Mouse (Mus musculus): ENCODE results near the gene Gm17087. TPM values are rescaled to one million over a fixed set of nuclear protein-coding genes. Genes with fewer than 3 reads are reported as not detected.
A peak's percentile ranks its signal among the peaks of the same experiment; 100 is the strongest.

Gene Gm17087
- polyA plus RNA-seq (2012; rRNA removed): not detected in 2 replicates

DNA sequence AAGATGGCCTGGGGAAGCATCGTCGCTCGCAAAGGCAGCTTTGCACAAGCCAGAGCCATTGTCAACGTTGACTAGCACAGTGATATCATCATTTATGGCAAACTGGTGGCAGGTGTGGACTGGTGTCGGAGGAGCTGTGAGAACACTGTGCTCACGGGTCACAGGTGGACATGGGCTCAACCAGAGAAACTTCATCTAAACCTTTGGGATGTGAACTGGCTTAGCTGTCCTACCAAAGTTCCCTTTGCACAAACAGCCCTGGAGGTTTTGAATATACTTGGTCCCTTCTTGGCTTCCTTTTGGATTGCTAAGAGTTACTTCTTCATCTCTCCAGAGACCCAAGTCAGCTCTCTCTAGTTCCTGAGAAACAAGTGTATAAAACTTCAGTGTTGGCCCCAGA is at the start of gene Gm17087:
Gm17087 (minus strand) TSS at position 101 of the 400 bp plus-strand sequence.
- Histone ChIP-seq H3K4me3 (ENCODE audit: insufficient read depth, low read length) (no peak within 1 kb of the TSS), H3K4me1 (ENCODE audit: control insufficient read depth, insufficient read depth, low read length) (no peaks in the 10 kb centered on the region; the same call in 1 of the 2 replicates), H3K27ac (ENCODE audit: insufficient read depth, low read length) (no peak within 1 kb of the TSS)
- TF ChIP-seq POLR2A (IDR thresholded peaks at IDR 0.05; ENCODE audit: extremely low read depth, insufficient read depth, low read length) (no peak), CTCF (IDR thresholded peaks at IDR 0.05; ENCODE audit: extremely low read depth, insufficient read depth, low read length) (no peak)

- H3K4me1 ChIP-seq (ENCODE audit: control insufficient read depth, insufficient read depth, low read length): no peaks in the 10 kb centered on the region
- no peak overlapping the region for H3K27ac ChIP-seq (ENCODE audit: insufficient read depth, low read length)
- TF ChIP-seq CTCF (IDR thresholded peaks at IDR 0.05; ENCODE audit: extremely low read depth, insufficient read depth, low read length) (peak; percentile 73), POLR2A (IDR thresholded peaks at IDR 0.05; ENCODE audit: extremely low read depth, insufficient read depth, low read length) (no peak)
- no peak overlapping the region for H3K4me3 ChIP-seq (ENCODE audit: insufficient read depth, low read length)
Measured at GRCm38 (mm10) chr17:8613882-8614551, 47.3 kb upstream of the Gm17087 start.

GRCm38 (mm10) chr17:8611916-8612315 is 45.2 kb upstream of the Gm17087 start:
- no peaks in the 10 kb centered on the region for H3K4me1 ChIP-seq (ENCODE audit: control insufficient read depth, insufficient read depth, low read length)
- H3K4me3 ChIP-seq (ENCODE audit: insufficient read depth, low read length): no peak overlapping the region
- H3K27ac ChIP-seq (ENCODE audit: insufficient read depth, low read length): no peak overlapping the region
- TF ChIP-seq CTCF (IDR thresholded peaks at IDR 0.05; ENCODE audit: extremely low read depth, insufficient read depth, low read length) (no peak), POLR2A (IDR thresholded peaks at IDR 0.05; ENCODE audit: extremely low read depth, insufficient read depth, low read length) (no peak)

DNA sequence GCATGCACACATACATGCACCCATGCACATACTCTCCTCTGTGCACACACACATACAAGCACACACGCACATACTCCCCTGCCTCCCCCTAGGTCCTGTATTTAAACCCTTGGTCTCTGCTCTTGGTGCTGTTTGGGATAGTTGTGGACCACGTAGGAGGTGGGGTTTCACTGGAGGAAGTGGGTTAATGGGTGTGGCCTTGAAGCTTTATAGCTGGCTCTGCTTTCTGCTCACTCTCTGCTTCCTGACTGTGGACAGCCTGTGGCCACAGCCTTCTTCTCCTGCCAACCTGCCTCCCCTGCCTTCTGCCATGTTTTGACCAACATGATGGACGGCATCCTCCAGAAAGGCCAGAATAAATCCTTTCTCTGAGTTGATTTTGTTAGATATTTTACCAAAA is 39.9 kb upstream of the Gm17087 start:
- Histone ChIP-seq H3K4me1 (ENCODE audit: control insufficient read depth, insufficient read depth, low read length) (no peaks in the 10 kb centered on the region), H3K4me3 (ENCODE audit: insufficient read depth, low read length) (no peak overlapping the region), H3K27ac (ENCODE audit: insufficient read depth, low read length) (no peak overlapping the region)
- TF ChIP-seq CTCF (IDR thresholded peaks at IDR 0.05; ENCODE audit: extremely low read depth, insufficient read depth, low read length) (no peak), POLR2A (IDR thresholded peaks at IDR 0.05; ENCODE audit: extremely low read depth, insufficient read depth, low read length) (no peak)

GRCm38 (mm10) chr17:8605921-8606320 is 39.2 kb upstream of the Gm17087 start:
- TF ChIP-seq CTCF (IDR thresholded peaks at IDR 0.05; ENCODE audit: extremely low read depth, insufficient read depth, low read length): no peak
- TF ChIP-seq POLR2A (IDR thresholded peaks at IDR 0.05; ENCODE audit: extremely low read depth, insufficient read depth, low read length): no peak
- Histone ChIP-seq H3K4me1 (ENCODE audit: control insufficient read depth, insufficient read depth, low read length) (no peaks in the 10 kb centered on the region), H3K27ac (ENCODE audit: insufficient read depth, low read length) (no peak overlapping the region), H3K4me3 (ENCODE audit: insufficient read depth, low read length) (no peak overlapping the region)

DNA sequence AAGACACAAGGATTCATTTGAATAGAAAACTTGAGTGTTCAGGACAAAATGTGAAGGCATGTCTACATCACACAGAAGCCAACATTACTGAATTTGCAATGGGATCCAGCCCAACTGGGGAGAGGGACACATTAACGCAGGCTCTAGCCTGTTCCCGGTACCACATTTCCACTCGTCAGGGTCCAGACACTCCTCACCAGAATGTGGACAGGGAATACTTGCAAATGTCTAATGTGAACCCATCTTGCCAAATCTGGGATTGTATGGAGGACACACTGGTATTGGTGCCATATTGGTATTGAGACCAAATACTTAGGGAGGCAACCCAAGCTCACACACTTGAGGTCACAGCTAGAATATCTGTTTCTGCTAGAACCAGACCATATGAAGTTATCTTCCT is 36.2 kb upstream of the Gm17087 start:
- TF ChIP-seq CTCF (IDR thresholded peaks at IDR 0.05; ENCODE audit: extremely low read depth, insufficient read depth, low read length): no peak
- TF ChIP-seq POLR2A (IDR thresholded peaks at IDR 0.05; ENCODE audit: extremely low read depth, insufficient read depth, low read length): no peak
- no peak overlapping the region for H3K4me3 ChIP-seq (ENCODE audit: insufficient read depth, low read length)
- no peaks in the 10 kb centered on the region for H3K4me1 ChIP-seq (ENCODE audit: control insufficient read depth, insufficient read depth, low read length)
- no peak overlapping the region for H3K27ac ChIP-seq (ENCODE audit: insufficient read depth, low read length)

DNA sequence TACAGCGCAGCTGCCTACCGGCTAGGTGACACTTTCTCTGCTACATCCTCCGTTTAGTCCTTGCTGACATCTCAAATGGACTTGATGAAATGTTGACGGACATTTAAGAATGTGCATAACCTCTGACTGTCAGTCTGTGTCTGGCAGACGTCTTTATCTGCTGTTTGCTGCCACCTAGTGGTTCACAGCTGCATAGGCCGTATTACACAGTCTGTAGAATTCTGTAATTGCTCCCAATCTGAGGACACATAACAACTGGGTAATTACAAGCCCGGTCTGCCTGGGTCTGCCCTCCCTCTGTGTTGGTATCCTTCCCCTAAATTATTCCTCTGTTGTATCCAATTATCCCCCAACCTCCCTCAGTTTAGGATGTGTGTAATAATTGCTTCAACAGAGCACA is 31.0 kb upstream of the Gm17087 start:
- TF ChIP-seq POLR2A (IDR thresholded peaks at IDR 0.05; ENCODE audit: extremely low read depth, insufficient read depth, low read length): no peak
- TF ChIP-seq CTCF (IDR thresholded peaks at IDR 0.05; ENCODE audit: extremely low read depth, insufficient read depth, low read length): peak; percentile 92
- Histone ChIP-seq H3K4me1 (ENCODE audit: control insufficient read depth, insufficient read depth, low read length) (no peaks in the 10 kb centered on the region), H3K27ac (ENCODE audit: insufficient read depth, low read length) (no peak overlapping the region), H3K4me3 (ENCODE audit: insufficient read depth, low read length) (no peak overlapping the region)

GRCm38 (mm10) chr17:8592427-8593277 is 25.9 kb upstream of the Gm17087 start:
- Histone ChIP-seq H3K4me3 (ENCODE audit: insufficient read depth, low read length) (no peak overlapping the region; the same call in 1 of the 2 replicates), H3K27ac (ENCODE audit: insufficient read depth, low read length) (no peak overlapping the region), H3K4me1 (ENCODE audit: control insufficient read depth, insufficient read depth, low read length) (peaks cover 2% of the 10 kb centered on the region; the same call in 1 of the 2 replicates)
- TF ChIP-seq CTCF (IDR thresholded peaks at IDR 0.05; ENCODE audit: extremely low read depth, insufficient read depth, low read length) (peak; percentile 95), POLR2A (IDR thresholded peaks at IDR 0.05; ENCODE audit: extremely low read depth, insufficient read depth, low read length) (no peak)

- Histone ChIP-seq H3K4me3 (ENCODE audit: insufficient read depth, low read length) (no peak overlapping the region), H3K4me1 (ENCODE audit: control insufficient read depth, insufficient read depth, low read length) (peaks cover 3% of the 10 kb centered on the region), H3K27ac (ENCODE audit: insufficient read depth, low read length) (no peak overlapping the region)
- no peak for TF ChIP-seq POLR2A (IDR thresholded peaks at IDR 0.05; ENCODE audit: extremely low read depth, insufficient read depth, low read length)
- TF ChIP-seq CTCF (IDR thresholded peaks at IDR 0.05; ENCODE audit: extremely low read depth, insufficient read depth, low read length): no peak
Measured at GRCm38 (mm10) chr17:8581579-8581978, 14.8 kb upstream of the Gm17087 start.
